Mouse (Mus musculus): ENCODE measurements around the gene Hikeshi. TPM values are rescaled to one million over a fixed set of nuclear protein-coding genes. Genes with fewer than 3 reads are reported as not detected.

Gene Hikeshi
- total RNA-seq, 2 experiments from 2014 or later: 68.1 to 73.4 TPM

DNA sequence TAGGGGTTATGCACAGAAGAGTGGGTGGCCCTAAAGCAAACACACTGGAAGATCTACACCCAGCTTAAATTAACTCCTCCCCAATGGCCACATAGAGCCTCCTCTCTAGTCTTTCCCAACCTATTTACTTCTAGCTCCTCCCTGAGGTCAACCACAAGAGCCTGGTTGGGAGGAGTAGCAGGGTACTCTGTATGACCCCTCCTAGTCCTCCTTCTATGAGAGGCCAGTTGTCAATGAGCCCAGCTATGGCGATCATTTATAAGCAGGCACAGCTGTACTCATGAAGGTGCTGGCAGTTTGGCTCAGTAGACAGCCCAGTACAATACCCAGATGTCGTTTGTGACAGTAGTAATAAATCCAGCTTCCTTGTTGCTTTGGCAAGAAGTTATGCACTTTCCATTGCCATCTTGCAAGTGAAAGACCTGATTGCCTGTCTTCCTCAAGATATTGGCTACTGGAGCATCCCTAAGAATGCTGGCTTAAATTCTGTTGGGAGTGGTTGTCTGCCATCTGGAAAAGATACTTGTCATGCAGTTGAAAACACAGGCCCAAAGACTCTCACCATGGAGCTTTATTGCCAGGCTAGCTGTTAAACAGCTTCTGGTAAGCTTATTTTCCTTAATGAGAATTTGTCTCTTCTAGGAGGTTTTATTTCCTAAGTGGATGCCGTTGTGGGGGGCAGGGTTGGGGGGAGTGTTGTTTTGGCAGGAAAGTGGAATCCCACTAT is 27.4 kb downstream of the Hikeshi start:
- DNase-seq: no peak

DNA sequence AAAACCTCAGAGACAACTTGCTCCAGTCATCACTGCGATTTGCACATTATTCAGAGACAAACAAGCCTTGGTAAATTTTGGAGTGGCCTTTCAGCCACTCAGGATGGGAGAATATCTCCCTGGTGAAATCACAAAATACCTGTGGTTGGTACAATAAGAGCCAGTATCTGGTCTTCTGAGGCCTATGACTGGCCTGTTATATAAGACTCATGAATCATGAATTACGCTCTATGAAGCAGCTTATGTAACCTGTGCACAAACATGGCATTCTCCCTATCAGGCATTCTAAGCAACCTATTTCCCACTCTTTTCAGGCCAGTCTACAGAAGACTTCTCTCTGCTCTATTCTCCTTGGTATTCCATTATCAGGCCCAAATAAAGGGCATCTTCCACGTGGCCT is 28.6 kb downstream of the Hikeshi start:
- DNase-seq: no peak

DNA sequence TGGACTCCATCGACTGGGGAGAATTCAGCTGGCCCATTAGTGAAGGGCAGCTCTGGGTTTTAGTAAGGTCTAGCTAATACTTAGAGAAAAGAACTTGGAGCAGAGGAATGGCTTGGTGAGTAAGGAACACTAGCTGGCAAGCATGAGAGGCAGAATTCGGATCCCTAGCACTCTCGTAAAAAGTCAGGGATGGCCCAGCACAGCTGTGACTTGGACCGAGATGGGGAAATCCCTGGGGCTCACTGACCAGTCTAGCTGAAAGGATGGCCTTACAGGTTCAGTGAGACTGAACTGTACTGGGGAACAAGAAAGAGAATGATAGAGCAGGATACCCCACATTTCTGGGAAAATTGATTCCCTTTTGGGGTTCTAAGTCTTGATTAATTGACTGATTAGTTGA is 31.3 kb downstream of the Hikeshi start:
- no peak for DNase-seq

DNA sequence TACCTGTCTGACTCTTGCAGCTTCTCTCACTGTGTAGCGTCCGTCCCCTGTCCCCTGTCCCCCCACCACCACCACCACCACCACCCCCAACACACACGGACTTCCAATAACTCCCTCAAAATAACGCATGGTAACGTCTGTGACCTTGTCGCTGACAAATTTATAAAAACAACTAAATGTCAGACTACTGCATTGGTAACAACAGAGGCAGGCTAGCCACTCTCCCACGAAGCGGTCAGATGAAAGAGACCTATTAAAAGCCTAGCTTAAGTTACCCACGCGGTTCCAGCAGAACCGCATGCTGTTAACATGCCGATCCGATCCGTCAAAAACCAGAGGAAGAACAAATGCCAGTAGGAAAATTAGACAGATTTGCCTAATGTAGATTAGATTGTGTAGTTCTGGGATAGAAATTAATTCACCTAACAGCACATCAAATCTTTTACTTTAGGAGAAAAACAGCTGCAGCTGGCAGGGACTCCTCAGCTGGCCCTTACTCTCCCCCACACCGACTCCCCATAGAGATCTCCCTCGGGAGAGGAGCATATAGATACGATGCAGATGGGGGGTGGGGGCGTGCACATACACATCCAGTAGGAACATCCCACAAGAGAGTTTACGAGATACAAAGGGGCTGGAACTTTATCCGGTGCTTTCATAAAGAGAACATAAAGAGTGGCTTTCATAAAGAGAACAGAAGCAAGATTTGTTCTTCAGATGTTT is 31.9 kb downstream of the Hikeshi start:
- DNase-seq: no peak

DNA sequence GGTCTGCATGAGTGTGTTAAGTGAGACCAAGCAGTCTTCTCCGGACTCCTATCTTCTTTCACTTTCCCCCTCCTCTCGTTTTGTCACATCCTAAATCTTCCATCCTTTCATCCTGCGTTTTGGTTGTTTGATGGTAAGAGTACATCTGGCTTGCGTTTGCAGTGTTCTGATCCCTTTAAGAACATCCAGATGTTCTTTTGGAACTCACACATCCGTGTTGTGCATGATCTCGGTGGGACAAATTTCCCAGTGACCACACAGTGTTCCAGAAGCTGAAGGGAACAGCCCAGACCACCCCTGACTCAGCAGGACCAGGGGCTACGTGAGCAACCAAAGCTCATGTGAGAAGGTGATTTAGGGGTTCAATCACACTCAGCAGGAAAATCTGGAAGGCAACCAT is 32.6 kb downstream of the Hikeshi start:
- no peak for DNase-seq

DNA sequence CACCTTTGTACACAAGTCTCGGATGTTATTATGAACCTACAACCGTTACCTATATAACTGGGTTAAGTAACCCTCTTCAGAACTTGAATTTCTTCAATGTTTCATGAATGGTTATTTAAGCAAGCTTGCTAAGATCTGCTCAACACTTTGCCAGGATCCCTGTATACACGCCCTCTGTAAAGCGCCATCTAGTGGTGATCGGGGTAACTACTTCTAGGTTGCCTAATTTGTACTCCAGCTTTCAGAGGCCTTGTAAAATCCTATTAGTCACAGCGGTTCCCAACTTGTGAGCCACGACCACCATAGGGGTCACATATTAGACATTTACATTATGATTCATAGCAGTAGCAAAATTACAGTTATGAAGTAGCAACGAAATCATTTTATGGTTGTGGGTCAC is 33.1 kb downstream of the Hikeshi start:
- peak; percentile 88 for DNase-seq

DNA sequence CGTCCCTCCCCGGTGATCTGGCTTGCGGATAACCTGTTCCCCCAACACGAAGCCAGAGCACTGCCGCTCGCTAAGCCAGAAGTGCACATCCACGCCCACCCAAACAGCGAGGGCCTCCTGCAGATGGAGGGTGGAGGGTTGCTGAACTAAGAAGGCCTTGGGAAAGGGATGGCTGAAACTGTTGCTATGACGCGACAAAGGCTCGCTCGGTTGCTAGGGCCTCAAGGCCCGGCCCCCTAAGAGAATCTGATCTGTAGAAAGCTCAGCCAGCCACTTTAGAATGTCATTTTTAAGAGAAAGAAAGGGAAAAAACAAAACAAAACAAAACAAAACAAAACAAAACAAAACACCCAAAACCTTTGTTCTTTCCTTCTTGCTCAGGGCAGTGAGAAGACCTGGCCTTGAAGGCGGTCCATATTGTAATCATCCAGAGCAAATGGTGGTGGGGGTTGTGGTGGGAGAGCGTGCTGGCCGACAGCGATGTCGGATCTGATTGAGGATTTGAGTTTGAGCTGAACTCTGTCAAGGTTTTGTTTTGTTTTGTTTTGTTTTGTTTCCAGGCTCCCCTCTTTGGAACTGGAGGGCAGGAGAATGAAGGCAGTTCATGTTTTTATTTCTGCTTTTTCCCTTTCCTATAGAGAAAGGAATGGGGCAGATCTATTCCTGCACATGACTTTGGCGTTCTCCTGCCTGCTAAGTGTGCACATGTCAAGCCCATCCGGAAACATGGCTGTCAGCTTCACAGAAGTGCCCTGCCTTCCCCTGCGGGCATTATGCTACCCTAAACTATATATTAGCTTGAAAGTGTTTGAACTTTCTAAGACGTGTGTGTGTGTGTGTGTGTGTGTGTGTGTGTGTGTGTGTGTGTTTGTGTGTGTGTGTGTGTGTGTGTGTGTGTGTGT is 37.3 kb downstream of the Hikeshi start, which contains the start of gene Ccdc81:
Gene Ccdc81 (minus strand): TSS at position 188 of the 902 bp plus-strand sequence.
- no peak for DNase-seq

DNA sequence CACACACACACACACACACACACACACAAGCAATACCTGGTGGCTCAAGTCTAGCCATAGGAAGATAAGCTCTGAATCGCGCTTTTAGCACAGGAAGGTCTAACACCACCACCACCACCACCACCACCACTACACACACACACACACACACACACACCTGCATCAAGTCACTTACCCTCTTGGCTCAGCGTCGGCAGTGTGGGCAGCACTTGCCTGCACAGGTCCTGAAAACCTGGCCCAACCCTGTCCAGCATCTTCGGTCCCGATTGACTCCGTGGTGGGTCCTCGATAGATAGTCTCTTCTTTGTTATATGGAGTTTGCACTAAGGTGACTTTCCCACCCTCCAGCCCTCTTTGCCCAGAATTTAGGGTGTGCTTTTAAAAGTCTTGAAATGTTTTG is 38.0 kb downstream of the Hikeshi start:
- DNase-seq: no peak

DNA sequence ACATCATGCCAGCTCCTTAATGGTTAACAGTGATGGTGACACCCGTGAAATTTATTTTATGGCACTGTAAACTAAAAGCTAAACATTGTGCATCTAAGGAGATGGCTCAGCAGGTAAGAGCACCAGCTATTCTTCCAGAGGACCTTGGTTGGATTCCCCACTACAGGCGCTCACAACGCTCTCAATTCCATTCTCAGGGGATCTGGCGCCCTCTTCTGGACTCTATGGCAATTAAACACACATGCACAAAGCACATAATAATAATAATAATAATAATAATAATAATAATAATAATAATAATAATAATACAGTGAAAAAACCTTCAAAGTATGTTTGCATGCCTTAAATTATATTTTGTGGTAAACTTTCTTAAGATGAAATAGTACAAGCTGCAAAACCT is 49.1 kb downstream of the Hikeshi start:
- DNase-seq: peak; percentile 22

DNA sequence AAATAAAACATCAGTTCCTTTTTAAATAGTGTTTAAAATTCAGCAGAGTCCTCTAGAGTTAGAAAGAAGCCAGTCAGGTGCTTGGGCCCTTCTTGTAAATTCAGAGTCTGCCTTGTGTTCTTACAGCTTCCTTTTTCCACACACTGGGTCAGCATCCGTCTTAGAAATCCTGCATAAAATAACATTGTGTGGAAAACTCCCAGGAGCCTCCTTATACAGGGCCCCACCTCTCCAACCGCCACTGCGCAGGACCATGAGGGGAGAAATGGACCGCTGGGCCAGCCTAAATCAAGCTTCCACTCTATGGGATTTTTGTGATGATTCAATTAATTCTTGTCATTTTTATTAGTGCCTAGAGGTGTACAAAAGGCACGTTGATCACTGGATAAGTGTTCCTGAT is 49.6 kb downstream of the Hikeshi start:
- no peak for DNase-seq

DNA sequence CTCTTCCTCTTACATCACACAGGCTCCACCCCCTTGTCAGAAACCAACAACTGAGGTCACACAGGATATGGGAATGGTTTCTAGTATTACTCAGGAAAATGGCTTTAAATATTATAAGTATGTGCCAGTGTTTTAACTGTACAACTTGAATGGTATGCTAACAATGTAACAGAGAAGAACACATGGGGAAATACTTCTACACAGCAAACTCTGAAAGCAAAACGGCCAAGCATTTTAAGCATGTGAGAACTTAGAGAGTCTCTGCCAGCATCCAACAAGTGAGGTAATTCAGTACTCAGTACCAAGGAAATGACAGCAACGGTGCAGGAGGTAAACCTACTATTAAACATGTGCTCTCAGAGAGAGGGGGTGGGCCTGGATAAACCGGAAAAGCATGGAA is 56.5 kb downstream of the Hikeshi start:
- DNase-seq: no peak

DNA sequence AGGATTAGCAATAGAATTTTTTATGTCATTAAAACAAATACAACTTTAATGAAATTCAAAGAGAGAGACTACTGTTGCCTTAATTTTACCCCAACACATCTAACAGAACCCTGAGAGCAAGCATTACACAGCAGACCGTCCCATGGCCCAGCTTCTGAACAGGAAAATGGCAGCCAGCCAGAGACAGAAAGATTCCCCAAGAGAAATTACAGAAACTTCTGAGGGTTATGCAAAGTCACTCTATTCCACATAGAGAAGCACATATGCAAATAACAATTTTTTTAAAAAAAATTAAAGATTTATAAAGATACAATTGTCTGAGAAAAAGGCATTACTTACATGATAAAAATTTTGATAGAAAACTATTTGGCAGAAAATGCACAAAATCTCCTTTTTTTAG is 61.3 kb downstream of the Hikeshi start:
- DNase-seq: peak; percentile 32

Other genes starting within 250 kb of the Hikeshi start
- not detected for gene Ccdc81, start 37.6 kb downstream of the Hikeshi start, total RNA-seq (2021)
- gene Eed, start 39.8 kb upstream of the Hikeshi start, total RNA-seq (2021): 10 to 100 TPM; 34.7 to 37.8 TPM
- 100 to 1,000 TPM; 274 to 301 TPM for gene Picalm, start 189.0 kb upstream of the Hikeshi start, total RNA-seq (2021)

Measured in heart, postnatal 4 days (tissue).